Comparison of ENCODE assay signal across 9 mouse cellular contexts in genomic region chr4:155830596-155830995, GRCm38 (mm10). TPM values are rescaled to one million over a fixed set of nuclear protein-coding genes. Genes with fewer than 3 reads are reported as not detected.
A peak's percentile ranks its signal among the peaks of the same experiment; 100 is the strongest.
DNase-seq lines count a peak whose midpoint lies in the region; ATAC-seq lines count a peak whose summit lies in the region.
"Had no signal": no experiment of that assay in that cellular context is flagged by ENCODE, and none has a peak within 500 bp of the region (broad histone marks: within the 10 kb centered on the region; RNA-seq: fewer than 3 reads in every experiment).

No protein-coding gene starts in this region.

- intact Hi-C loops in heart, postnatal 25 days (cut with DNase I) = loop anchor here (2.0 to 5.0 kb wide), 3 partner anchors 18 to 112 kb away; partner anchors contain the start of genes Acap3, Ccnl2, Pusl1 and Ube2j2

- no peaks in the 10 kb centered on the region for H3K9me3 ChIP-seq in heart, embryonic 14.5 days (ENCODE audit: control insufficient read depth, low read length)
- H3K9me3 ChIP-seq in forebrain, embryonic 14.5 days (replicated peaks; ENCODE audit: control insufficient read depth, low read length) = no peaks in the 10 kb centered on the region
- H3K9me3 ChIP-seq in liver, embryonic 15.5 days (replicated peaks) = no peaks in the 10 kb centered on the region

- no peak for DNase-seq in heart, postnatal 25 days (ENCODE audit: low spot score)
- DNase-seq in CD4-positive helper T cell, adult 2 months (ENCODE audit: low read depth, low spot score) = peak; percentile 23
- DNase-seq in forebrain, embryonic 14.5 days (ENCODE audit: low spot score) = no peak
- no peak for DNase-seq in adrenal gland, adult 8-10 months
- DNase-seq in c-Kit-positive CD71-positive TER-119-positive erythroid progenitor cells, embryonic 14.5 days (ENCODE audit: low spot score) = no peak

- ATAC-seq in heart, embryonic 14.5 days (ENCODE audit: insufficient number of reproducible peaks, insufficient read depth, low FRiP score, low read depth) = no peak
- ATAC-seq in forebrain, embryonic 14.5 days = no peak
- no peak for ATAC-seq in liver, embryonic 15.5 days (ENCODE audit: insufficient read depth)
- ATAC-seq in erythroid progenitor cell, adult 5-6 weeks (replicated peaks; ENCODE audit: low FRiP score, poor library complexity, severe bottlenecking) = no peak

- H3K9ac ChIP-seq in heart, embryonic 14.5 days (ENCODE audit: low read length) = no peak overlapping the region
- H3K9ac ChIP-seq in forebrain, embryonic 14.5 days (ENCODE audit: low read length) = peak overlapping the region; percentile 90
- H3K9ac ChIP-seq in liver, embryonic 15.5 days = peak overlapping the region; percentile 89; the same call in 1 of the 2 replicates

- peaks cover 35% of the 10 kb centered on the region for H3K36me3 ChIP-seq in heart, embryonic 14.5 days (ENCODE audit: control insufficient read depth, insufficient read depth, low read length)
- H3K36me3 ChIP-seq in forebrain, embryonic 14.5 days (ENCODE audit: control insufficient read depth, insufficient read depth, low read length) = peaks cover 34% of the 10 kb centered on the region
- peaks cover 38% of the 10 kb centered on the region for H3K36me3 ChIP-seq in liver, embryonic 15.5 days (replicated peaks)

- no peaks in the 10 kb centered on the region for H3K27me3 ChIP-seq in heart, embryonic 14.5 days (ENCODE audit: control insufficient read depth, insufficient read depth, low read length)
- H3K27me3 ChIP-seq in forebrain, embryonic 14.5 days (replicated peaks; ENCODE audit: control insufficient read depth, insufficient read depth, low read length) = no peaks in the 10 kb centered on the region
- H3K27me3 ChIP-seq in liver, embryonic 15.5 days = no peaks in the 10 kb centered on the region
- H3K27me3 ChIP-seq: Patski had no signal

- no peak overlapping the region for H3K27ac ChIP-seq in heart, embryonic 14.5 days (replicated peaks in 1 of 2; ENCODE audit: control insufficient read depth in 1 of 2, insufficient read depth in 1 of 2, low read depth in 2 of 2, low read length in 2 of 2)
- no peak overlapping the region for H3K27ac ChIP-seq in forebrain, embryonic 14.5 days (ENCODE audit: low read depth, low read length)
- H3K27ac ChIP-seq in liver, embryonic 15.5 days (replicated peaks) = peak overlapping the region; percentile 93

- peaks cover 8 to 13% of the 10 kb centered on the region in 2 experiments for H3K4me1 ChIP-seq in heart, embryonic 14.5 days (ENCODE audit: control insufficient read depth in 2 of 2, insufficient read depth in 2 of 2, low read length in 2 of 2)
- peaks cover 13% of the 10 kb centered on the region for H3K4me1 ChIP-seq in forebrain, embryonic 14.5 days (ENCODE audit: control insufficient read depth, insufficient read depth, low read length)
- H3K4me1 ChIP-seq in liver, embryonic 15.5 days (replicated peaks) = peaks cover 33% of the 10 kb centered on the region

- 49% methylated on average over 8 of the region's 8 CpGs for WGBS in heart, embryonic 14.5 days
- 61% methylated on average over 8 of the region's 8 CpGs for WGBS in forebrain, embryonic 14.5 days
- 49% methylated on average over 8 of the region's 8 CpGs for WGBS in liver, embryonic 15.5 days (ENCODE audit: insufficient replicate concordance)

- H3K4me3 ChIP-seq in heart, embryonic 14.5 days (ENCODE audit: control insufficient read depth in 1 of 2, insufficient read depth in 1 of 2, low read depth in 1 of 2, low read length in 2 of 2) = peak overlapping the region in 1 of 2 experiments; percentile 89; a peak in 2 of 4 replicates
- peak overlapping the region; percentile 80 for H3K4me3 ChIP-seq in forebrain, embryonic 14.5 days (ENCODE audit: low read depth, low read length)
- H3K4me3 ChIP-seq in liver, embryonic 15.5 days (replicated peaks) = peak overlapping the region; percentile 93

- peak overlapping the region; percentile 96 for H3K4me2 ChIP-seq in heart, embryonic 14.5 days (ENCODE audit: low read length)
- H3K4me2 ChIP-seq in forebrain, embryonic 14.5 days (ENCODE audit: low read length) = peak overlapping the region; percentile 98
- peak overlapping the region; percentile 90 for H3K4me2 ChIP-seq in liver, embryonic 15.5 days

RNA-seq across cellular contexts. Expression of gene Aurkaip1, which starts 0.5 kb away (rescaled TPM):
- 112 and 118 TPM in 2 replicates for polyA plus RNA-seq in heart, embryonic 14.5 days (2014; fragmentation: Nextera tagmentation; extraction: Ambion mirVana)
- 100 to 1,000 TPM; 108 to 109 TPM for total RNA-seq in heart, postnatal 25 days (2021)
- 120 and 135 TPM in 2 replicates for polyA plus RNA-seq in forebrain, embryonic 14.5 days (2014; fragmentation: Nextera tagmentation; extraction: Ambion mirVana)
- 94.0 and 108 TPM in 2 replicates for polyA plus RNA-seq in liver, embryonic 15.5 days (2015; fragmentation: Nextera tagmentation; extraction: Ambion mirVana)
- total RNA-seq in adrenal gland, adult 8-10 months (2022) = 100 to 1,000 TPM; 134 to 175 (median 158) TPM
- 47.2 and 63.7 TPM in 2 replicates for total RNA-seq in erythroid progenitor cell, adult 5-6 weeks (2015; ENCODE audit: low replicate concordance)
- total RNA-seq in erythroid progenitor cell, adult 5-6 weeks (2017; ENCODE audit: low replicate concordance) = 69.4 and 71.4 TPM in 2 replicates

RNA-seq across cellular contexts. Expression of gene Mxra8, which starts 8.9 kb away (rescaled TPM):
- polyA plus RNA-seq in heart, embryonic 14.5 days (2014; fragmentation: Nextera tagmentation; extraction: Ambion mirVana) = 55.5 and 75.6 TPM in 2 replicates
- 10 to 100 TPM; 30.5 to 33.0 TPM for total RNA-seq in heart, postnatal 25 days (2021)
- 15.6 and 22.1 TPM in 2 replicates for polyA plus RNA-seq in forebrain, embryonic 14.5 days (2014; fragmentation: Nextera tagmentation; extraction: Ambion mirVana)
- polyA plus RNA-seq in liver, embryonic 15.5 days (2015; fragmentation: Nextera tagmentation; extraction: Ambion mirVana) = 7.7 and 9.9 TPM in 2 replicates
- 10 to 100 TPM; 45.1 to 93.9 (median 66.8) TPM for total RNA-seq in adrenal gland, adult 8-10 months (2022)
- total RNA-seq in erythroid progenitor cell, adult 5-6 weeks (2015; ENCODE audit: low replicate concordance) = not detected in 2 replicates
- not detected in 2 replicates for total RNA-seq in erythroid progenitor cell, adult 5-6 weeks (2017; ENCODE audit: low replicate concordance)

RNA-seq across cellular contexts. Expression of gene Dvl1, which starts 16.6 kb away (rescaled TPM):
- polyA plus RNA-seq in heart, embryonic 14.5 days (2014; fragmentation: Nextera tagmentation; extraction: Ambion mirVana) = 9.1 and 10.9 TPM in 2 replicates
- total RNA-seq in heart, postnatal 25 days (2021) = 10 to 100 TPM; 43.3 to 44.3 TPM
- 10.8 and 12.4 TPM in 2 replicates for polyA plus RNA-seq in forebrain, embryonic 14.5 days (2014; fragmentation: Nextera tagmentation; extraction: Ambion mirVana)
- polyA plus RNA-seq in liver, embryonic 15.5 days (2015; fragmentation: Nextera tagmentation; extraction: Ambion mirVana) = 5.0 and 6.9 TPM in 2 replicates
- 100 to 1,000 TPM in 1 of 4 experiments, 10 to 100 TPM in 3; 69.6 to 110 (median 73.1) TPM for total RNA-seq in adrenal gland, adult 8-10 months (2022)
- 20.9 and 26.0 TPM in 2 replicates for total RNA-seq in erythroid progenitor cell, adult 5-6 weeks (2015; ENCODE audit: low replicate concordance)
- total RNA-seq in erythroid progenitor cell, adult 5-6 weeks (2017; ENCODE audit: low replicate concordance) = 19.5 and 22.4 TPM in 2 replicates

RNA-seq across cellular contexts. Expression of gene Ccnl2, which starts 18.3 kb away (rescaled TPM):
- 120 and 126 TPM in 2 replicates for polyA plus RNA-seq in heart, embryonic 14.5 days (2014; fragmentation: Nextera tagmentation; extraction: Ambion mirVana)
- total RNA-seq in heart, postnatal 25 days (2021) = 10 to 100 TPM; 35.6 to 37.8 TPM
- polyA plus RNA-seq in forebrain, embryonic 14.5 days (2014; fragmentation: Nextera tagmentation; extraction: Ambion mirVana) = 119 and 144 TPM in 2 replicates
- polyA plus RNA-seq in liver, embryonic 15.5 days (2015; fragmentation: Nextera tagmentation; extraction: Ambion mirVana) = 65.6 and 77.1 TPM in 2 replicates
- 100 to 1,000 TPM in 3 of 4 experiments, 10 to 100 TPM in 1; 88.5 to 164 (median 122) TPM for total RNA-seq in adrenal gland, adult 8-10 months (2022)
- 258 and 265 TPM in 2 replicates for total RNA-seq in erythroid progenitor cell, adult 5-6 weeks (2015; ENCODE audit: low replicate concordance)
- 262 and 283 TPM in 2 replicates for total RNA-seq in erythroid progenitor cell, adult 5-6 weeks (2017; ENCODE audit: low replicate concordance)

RNA-seq across cellular contexts. Expression of gene Mrpl20, which starts 27.9 kb away (rescaled TPM):
- polyA plus RNA-seq in heart, embryonic 14.5 days (2014; fragmentation: Nextera tagmentation; extraction: Ambion mirVana) = 146 and 160 TPM in 2 replicates
- 10 to 100 TPM; 75.0 to 78.0 TPM for total RNA-seq in heart, postnatal 25 days (2021)
- 274 and 313 TPM in 2 replicates for polyA plus RNA-seq in forebrain, embryonic 14.5 days (2014; fragmentation: Nextera tagmentation; extraction: Ambion mirVana)
- polyA plus RNA-seq in liver, embryonic 15.5 days (2015; fragmentation: Nextera tagmentation; extraction: Ambion mirVana) = 135 and 141 TPM in 2 replicates
- 100 to 1,000 TPM; 102 to 144 (median 126) TPM for total RNA-seq in adrenal gland, adult 8-10 months (2022)
- 127 and 129 TPM in 2 replicates for total RNA-seq in erythroid progenitor cell, adult 5-6 weeks (2015; ENCODE audit: low replicate concordance)
- total RNA-seq in erythroid progenitor cell, adult 5-6 weeks (2017; ENCODE audit: low replicate concordance) = 30.7 and 31.2 TPM in 2 replicates

Comparison
In these comparisons a context has a peak if more than half of its experiments do, and no peak if none do; other contexts are left out.
1. RNA of gene Mxra8, which starts 8.9 kb away (total RNA-seq): 45.1 to 93.9 TPM in adrenal gland, adult 8-10 months and 30.5 to 33.0 TPM in heart, postnatal 25 days; not detected in erythroid progenitor cell, adult 5-6 weeks; every median in the first group is over 10 times any median in the second.
2. Peak in every context shown above with its lines, with median percentiles within 50 percentile points of each other: H3K4me2 ChIP-seq.